Mouse (Mus musculus) heart, embryonic 12.5 days (tissue): ENCODE data around the gene Tacr2. TPM values are rescaled to one million over a fixed set of nuclear protein-coding genes. Genes with fewer than 3 reads are reported as not detected.

Experiments used
- ATAC-seq: fragments of 200-750 bp; cut with Nextera tagmentation; 2 replicates; pipeline ENCODE4 v1.8.0; 2017; ENCODE audit warnings: moderate TSS enrichment, moderate library complexity; ENCODE audit not compliant: insufficient number of reproducible peaks, low FRiP score
- H3K27ac ChIP-seq: fragments of 300-500 bp; sonication (generic); 2 replicates; pipeline ENCODE4 v1.5.1; 2016; ENCODE audit warnings: mild to moderate bottlenecking, moderate library complexity; ENCODE audit not compliant: poor library complexity, severe bottlenecking
- H3K27me3 ChIP-seq: fragments of 300-500 bp; sonication (generic); replicated peaks from 2 replicates; pipeline ENCODE4 v1.6.1; 2016; ENCODE audit warnings: mild to moderate bottlenecking, moderate library complexity
- H3K36me3 ChIP-seq: fragments of 300-500 bp; sonication (generic); 2 replicates; pipeline ENCODE4 v1.6.1; 2016; ENCODE audit warnings: mild to moderate bottlenecking, moderate library complexity
- H3K4me1 ChIP-seq: fragments of 300-500 bp; sonication (generic); replicated peaks from 2 replicates; pipeline ENCODE4 v1.6.1; 2016; ENCODE audit warnings: mild to moderate bottlenecking
- H3K4me2 ChIP-seq: fragments of 300-500 bp; sonication (generic); 2 replicates; pipeline ENCODE4 v1.6.1; 2016; ENCODE audit warnings: mild to moderate bottlenecking, moderate library complexity
- H3K4me3 ChIP-seq: fragments of 300-500 bp; sonication (generic); 2 replicates; pipeline ENCODE4 v1.5.1; 2016; ENCODE audit warnings: mild to moderate bottlenecking
- H3K9ac ChIP-seq: fragments of 300-500 bp; sonication (generic); 2 replicates; pipeline ENCODE4 v1.6.1; 2016; ENCODE audit warnings: mild to moderate bottlenecking, moderate library complexity
- H3K9me3 ChIP-seq: fragments of 300-500 bp; sonication (generic); replicated peaks from 2 replicates; pipeline ENCODE4 v1.6.1; 2016; ENCODE audit warnings: mild to moderate bottlenecking, moderate library complexity
- whole genome bisulfite sequencing: fragments of 180-500 bp; shearing (Covaris S2); methylation state at CpG from one replicate; pipeline ENCODE4 v1.1.7; 2016; 5-methylcytosine and 5-hydroxymethylcytosine counted together
- polyA plus RNA-seq: library from polyadenylated mRNA; unstranded; fragments of >200 nt; fragmentation: Nextera tagmentation; extraction: Ambion mirVana; gene quantifications from 2 replicates; pipeline ENCODE4 v1.2.1, GENCODE M21; 2016

Gene Tacr2
- polyA plus RNA-seq, 1 experiment from 2014 or later: not detected

DNA sequence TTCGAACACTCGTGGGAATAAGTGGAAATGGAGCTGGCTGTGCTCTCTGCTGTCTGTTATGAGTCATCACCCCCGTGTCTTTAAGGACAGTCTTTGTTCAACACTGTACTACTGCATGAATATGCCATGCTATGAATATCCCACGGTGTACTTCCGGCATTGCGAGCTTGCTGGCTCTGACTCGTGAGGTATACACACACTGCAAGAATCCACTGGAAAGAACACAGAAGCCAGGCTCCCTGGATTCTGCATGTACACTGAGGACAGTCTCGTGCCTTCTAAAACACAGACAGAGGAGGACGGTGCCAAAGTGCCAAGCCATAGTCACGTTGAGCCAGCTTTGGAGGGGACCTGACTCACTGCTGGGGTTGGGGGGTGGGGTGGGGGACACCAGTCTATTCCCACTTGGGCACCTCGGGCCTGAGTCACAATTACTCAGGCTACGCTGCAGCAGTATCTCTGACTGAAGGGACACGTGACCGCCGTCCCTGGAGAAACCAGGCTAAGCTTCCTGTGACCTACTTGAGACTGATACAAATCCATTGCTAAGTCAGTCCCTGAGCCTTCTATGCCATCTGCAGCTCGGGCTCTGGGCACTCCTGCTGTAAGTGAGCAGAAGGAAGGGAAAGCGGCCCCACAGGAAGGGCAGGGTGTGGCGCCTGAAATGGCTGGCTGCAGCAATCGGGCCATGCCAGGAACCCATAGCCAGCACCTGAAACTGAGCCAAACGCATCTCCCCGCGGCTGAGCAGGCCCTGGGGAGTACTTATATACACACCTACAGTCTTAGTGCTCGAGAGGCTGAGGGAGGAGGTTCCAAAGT is 48.0 kb downstream of the Tacr2 start:
- ATAC-seq: peak; percentile 30; the same call in 1 of the 2 replicates
- peaks cover 84% of the 10 kb centered on the region for H3K36me3 ChIP-seq
- peaks cover 39% of the 10 kb centered on the region for H3K4me1 ChIP-seq
- H3K4me2 ChIP-seq: no peak overlapping the region
- H3K9ac ChIP-seq: 0 out of 2 replicates have a peak overlapping the region, but pooled peaks have one; percentile 6
- H3K4me3 ChIP-seq: no peak overlapping the region
- no peaks in the 10 kb centered on the region for H3K9me3 ChIP-seq
- peak overlapping the region; percentile 41 for H3K27ac ChIP-seq
- 69% methylated on average over 23 of the region's 23 CpGs for WGBS
- H3K27me3 ChIP-seq: no peaks in the 10 kb centered on the region

DNA sequence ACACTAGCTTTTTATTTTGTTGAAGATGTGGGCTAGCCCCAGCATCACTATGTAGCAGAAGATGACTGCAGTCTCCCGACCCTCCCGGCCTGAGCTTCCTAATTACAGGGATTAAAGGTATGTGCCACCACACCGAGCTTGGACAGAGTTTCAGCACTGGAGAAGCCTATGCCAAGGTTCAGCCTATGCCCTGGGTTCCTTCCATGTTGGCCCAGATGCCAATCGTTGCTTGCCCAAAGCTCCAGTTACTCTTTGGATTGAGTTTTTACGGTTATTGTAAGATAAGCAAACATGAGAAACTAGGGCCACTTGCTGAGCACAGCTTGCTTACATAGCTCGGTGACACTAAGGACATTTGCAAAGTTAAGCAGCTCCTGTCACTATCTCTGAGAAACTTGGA is 52.9 kb downstream of the Tacr2 start:
- H3K36me3 ChIP-seq: peaks cover 71% of the 10 kb centered on the region
- H3K27me3 ChIP-seq: no peaks in the 10 kb centered on the region
- no peak overlapping the region for H3K9ac ChIP-seq
- H3K4me3 ChIP-seq: no peak overlapping the region
- H3K4me2 ChIP-seq: no peak overlapping the region
- peaks cover 36% of the 10 kb centered on the region for H3K4me1 ChIP-seq
- WGBS: 88% methylated on average over 6 of the region's 6 CpGs
- no peaks in the 10 kb centered on the region for H3K9me3 ChIP-seq
- no peak for ATAC-seq
- no peak overlapping the region for H3K27ac ChIP-seq

DNA sequence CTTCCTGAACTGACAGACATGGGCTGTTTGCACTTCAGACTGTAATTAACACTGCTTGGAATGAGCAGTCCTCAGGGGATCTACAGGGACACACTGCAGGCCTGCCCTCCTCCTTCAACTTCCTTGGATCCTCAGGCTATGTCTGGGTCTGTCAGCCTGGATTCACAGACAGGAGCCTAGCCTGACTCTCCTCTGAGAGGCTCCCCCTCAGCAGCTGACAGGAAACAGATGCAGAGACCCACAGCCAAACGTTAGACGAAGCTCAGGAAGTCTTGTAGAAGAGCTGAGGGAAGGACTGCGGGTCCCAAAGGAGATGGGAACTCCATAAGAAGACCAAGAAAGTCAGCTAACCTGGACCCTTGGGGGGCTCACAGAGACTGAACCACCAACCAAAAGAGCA is 54.2 kb downstream of the Tacr2 start:
- WGBS: 23% methylated on average over 3 of the region's 3 CpGs
- Histone ChIP-seq H3K36me3 (peaks cover 65% of the 10 kb centered on the region), H3K4me1 (peaks cover 31% of the 10 kb centered on the region), H3K27me3 (no peaks in the 10 kb centered on the region), H3K9me3 (no peaks in the 10 kb centered on the region), H3K4me3 (no peak overlapping the region), H3K27ac (0 out of 2 replicates have a peak overlapping the region, but pooled peaks have one; percentile 18), H3K9ac (no peak overlapping the region), H3K4me2 (no peak overlapping the region)
- ATAC-seq: 0 out of 2 replicates have a peak, but pooled peaks have one; percentile 39

DNA sequence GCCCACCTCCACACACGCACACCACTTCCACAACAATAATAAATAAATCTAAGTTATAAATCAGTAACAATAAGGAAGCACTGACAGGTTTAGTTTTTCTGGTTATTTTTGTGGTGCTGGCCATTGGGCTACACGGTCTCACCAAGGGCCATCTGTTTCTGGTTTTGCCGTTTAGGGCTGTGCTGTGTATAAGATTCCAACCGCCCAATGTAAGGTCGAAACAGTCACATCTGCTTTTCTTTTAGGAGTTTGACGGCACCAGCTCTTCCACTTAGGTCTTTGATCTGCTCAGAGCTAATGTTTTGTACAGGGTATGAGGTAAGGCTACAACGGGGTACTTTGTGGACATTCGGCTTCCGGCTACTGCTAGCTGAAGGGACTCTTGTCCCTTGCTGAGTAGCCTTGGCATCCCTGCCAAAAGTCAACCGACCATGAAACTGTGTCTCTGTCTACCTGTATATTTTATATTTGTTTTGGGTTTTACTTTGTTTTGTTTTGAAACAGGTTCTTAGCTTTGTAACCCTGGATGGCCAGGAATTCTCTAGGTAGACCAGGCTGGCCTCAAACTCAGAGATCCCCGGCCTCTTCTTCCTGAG is 56.8 kb downstream of the Tacr2 start:
- Histone ChIP-seq H3K36me3 (peaks cover 60% of the 10 kb centered on the region), H3K4me2 (no peak overlapping the region), H3K9ac (no peak overlapping the region), H3K9me3 (no peaks in the 10 kb centered on the region), H3K27me3 (no peaks in the 10 kb centered on the region), H3K4me1 (peaks cover 38% of the 10 kb centered on the region), H3K4me3 (no peak overlapping the region), H3K27ac (no peak overlapping the region)
- 87% methylated on average over 11 of the region's 11 CpGs for WGBS
- ATAC-seq: no peak

DNA sequence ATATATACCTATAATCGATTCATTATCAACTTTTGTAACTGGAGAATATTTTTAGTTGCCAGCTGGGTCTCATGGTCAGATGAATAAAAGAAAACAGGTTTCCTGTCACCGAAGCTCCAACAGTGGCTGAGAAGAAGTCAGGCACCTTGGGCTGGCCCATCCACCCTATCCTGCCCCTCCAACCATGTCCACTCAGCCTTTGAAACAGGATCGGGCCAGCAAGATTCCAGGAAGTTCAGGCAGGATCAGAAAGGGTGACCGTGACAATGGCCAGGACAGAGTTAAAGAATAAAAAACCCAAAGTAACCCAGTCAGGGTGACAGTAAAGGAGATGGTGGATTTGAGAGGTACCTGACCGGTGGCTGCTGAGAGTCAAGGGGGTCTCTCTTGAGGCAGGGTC is 57.4 kb downstream of the Tacr2 start:
- Histone ChIP-seq H3K27ac (no peak overlapping the region), H3K4me2 (no peak overlapping the region), H3K9ac (no peak overlapping the region), H3K4me3 (no peak overlapping the region), H3K9me3 (no peaks in the 10 kb centered on the region), H3K27me3 (no peaks in the 10 kb centered on the region), H3K36me3 (peaks cover 57% of the 10 kb centered on the region), H3K4me1 (peaks cover 44% of the 10 kb centered on the region)
- ATAC-seq: no peak
- 87% methylated on average over 5 of the region's 5 CpGs for WGBS

DNA sequence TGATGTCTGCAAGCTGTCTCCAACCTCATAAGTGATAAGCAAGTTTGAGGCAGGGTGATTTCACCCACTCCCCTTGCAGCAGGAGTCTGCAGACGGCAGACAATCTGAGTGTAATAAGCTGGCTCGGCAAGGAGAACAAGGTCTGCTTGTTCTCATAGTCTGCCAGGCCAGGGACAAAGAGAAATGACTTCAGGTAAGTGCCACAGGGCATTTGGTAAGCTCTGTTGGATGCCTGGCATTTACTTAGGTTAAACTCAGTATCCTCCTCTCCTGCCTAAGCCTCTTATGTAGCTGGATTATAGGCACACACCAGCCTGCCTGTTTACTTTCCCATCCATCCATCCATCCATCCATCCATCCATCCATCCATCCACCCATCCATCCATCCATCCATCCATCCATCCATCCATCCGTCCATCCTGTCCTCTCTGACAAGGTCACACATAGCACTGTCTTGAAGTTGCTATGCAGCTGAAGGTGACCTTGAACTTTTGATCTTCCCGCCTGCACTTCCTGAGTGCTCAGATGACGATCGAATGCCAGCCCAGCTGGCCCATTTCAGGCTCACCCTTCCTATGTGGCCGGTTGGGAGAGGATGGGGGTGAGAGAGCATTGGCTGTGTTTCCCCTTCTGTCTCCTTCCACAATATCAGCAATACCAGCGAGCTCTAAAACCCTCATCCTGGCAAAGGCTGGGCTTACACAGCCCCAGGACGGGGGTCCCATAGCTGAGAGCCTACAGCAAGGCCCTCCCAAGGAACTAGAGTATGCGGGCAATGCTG is 58.2 kb downstream of the Tacr2 start:
- Histone ChIP-seq H3K4me3 (no peak overlapping the region), H3K36me3 (peaks cover 61% of the 10 kb centered on the region), H3K27me3 (no peaks in the 10 kb centered on the region), H3K27ac (no peak overlapping the region), H3K4me2 (no peak overlapping the region), H3K9me3 (no peaks in the 10 kb centered on the region), H3K9ac (no peak overlapping the region), H3K4me1 (peaks cover 50% of the 10 kb centered on the region)
- no peak for ATAC-seq
- 75% methylated on average over 10 of the region's 10 CpGs for WGBS

DNA sequence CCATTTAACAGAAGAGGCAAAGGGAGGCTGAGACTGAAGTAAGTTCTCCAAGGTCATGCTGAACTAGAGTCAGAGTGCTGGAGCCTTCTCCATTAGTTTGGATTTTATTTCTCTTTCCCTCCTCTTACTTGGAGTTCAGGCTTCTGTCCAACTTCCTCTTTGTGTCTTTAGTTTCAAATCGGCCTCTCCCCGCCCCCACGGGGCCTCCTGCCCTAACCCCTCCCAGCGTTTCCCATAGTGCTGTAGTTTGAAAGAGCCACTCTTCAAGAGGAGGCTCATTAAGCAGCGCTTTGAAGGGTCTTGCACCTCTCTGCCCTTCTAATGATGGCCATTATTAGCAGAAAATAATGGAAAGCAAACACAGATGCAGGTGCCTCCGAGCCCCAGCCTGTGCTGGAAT is 59.2 kb downstream of the Tacr2 start:
- Histone ChIP-seq H3K36me3 (peaks cover 70% of the 10 kb centered on the region), H3K9me3 (no peaks in the 10 kb centered on the region), H3K4me2 (no peak overlapping the region), H3K27ac (peak overlapping the region; percentile 37; the same call in 1 of the 2 replicates), H3K4me3 (no peak overlapping the region), H3K9ac (no peak overlapping the region; the same call in 1 of the 2 replicates), H3K27me3 (no peaks in the 10 kb centered on the region), H3K4me1 (peaks cover 56% of the 10 kb centered on the region)
- 61% methylated on average over 6 of the region's 6 CpGs for WGBS
- ATAC-seq: no peak

DNA sequence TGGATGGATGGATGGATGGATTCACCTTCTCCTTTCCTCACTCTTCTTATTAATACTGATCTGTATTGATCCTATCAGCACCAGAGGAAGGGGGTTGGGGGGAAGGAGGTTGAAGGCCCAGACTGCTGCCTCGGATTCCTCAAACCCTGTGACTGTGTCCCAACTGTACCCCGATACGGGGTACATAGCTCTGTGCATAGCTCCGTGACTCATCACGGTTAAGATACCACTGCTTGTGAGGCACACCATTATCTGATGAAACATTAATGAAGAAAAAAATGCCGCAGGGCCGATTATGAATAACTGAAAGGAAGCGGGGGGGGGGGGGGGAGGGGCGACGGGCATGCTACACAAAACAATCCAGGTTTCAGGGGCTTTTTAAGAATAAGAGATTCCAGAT is 60.9 kb downstream of the Tacr2 start:
- H3K36me3 ChIP-seq: peaks cover 56% of the 10 kb centered on the region
- H3K27me3 ChIP-seq: no peaks in the 10 kb centered on the region
- no peak overlapping the region for H3K9ac ChIP-seq
- peaks cover 59% of the 10 kb centered on the region for H3K4me1 ChIP-seq
- H3K27ac ChIP-seq: peak overlapping the region; percentile 53; the same call in 1 of the 2 replicates
- no peak for ATAC-seq
- 77% methylated on average over 10 of the region's 10 CpGs for WGBS
- H3K9me3 ChIP-seq: no peaks in the 10 kb centered on the region
- no peak overlapping the region for H3K4me3 ChIP-seq
- no peak overlapping the region for H3K4me2 ChIP-seq

DNA sequence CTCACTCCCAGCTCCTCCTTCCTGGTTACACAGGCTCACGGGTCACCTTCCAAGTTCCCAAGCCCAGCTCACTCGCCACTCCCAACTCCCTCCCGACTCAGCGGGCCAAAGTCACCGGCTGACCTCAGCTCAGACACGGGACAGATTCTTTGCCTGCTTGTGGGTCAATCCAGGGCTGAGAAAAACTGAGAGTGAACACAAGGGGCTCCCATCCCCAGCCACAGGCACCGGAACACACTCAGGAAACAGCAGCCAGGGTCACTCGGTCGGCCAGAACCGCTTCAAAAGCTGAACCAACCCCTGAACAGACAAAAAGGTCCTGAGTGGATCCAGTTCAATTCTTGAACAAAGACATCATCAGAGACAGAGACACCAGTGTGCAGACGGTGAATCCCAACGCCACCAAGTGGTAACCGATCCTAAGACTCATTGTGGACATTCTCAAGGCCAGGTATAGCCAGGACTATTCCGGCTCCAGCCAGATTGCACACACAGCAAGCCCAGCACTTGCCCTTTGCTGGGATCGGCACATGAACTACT is 61.7 kb downstream of the Tacr2 start:
- ATAC-seq: 0 out of 2 replicates have a peak, but pooled peaks have one; percentile 13
- H3K4me3 ChIP-seq: no peak overlapping the region
- no peaks in the 10 kb centered on the region for H3K9me3 ChIP-seq
- 46% methylated on average over 15 of the region's 15 CpGs for WGBS
- H3K4me1 ChIP-seq: peaks cover 67% of the 10 kb centered on the region
- H3K27ac ChIP-seq: peak overlapping the region; percentile 53
- no peaks in the 10 kb centered on the region for H3K27me3 ChIP-seq
- no peak overlapping the region for H3K4me2 ChIP-seq
- peaks cover 48% of the 10 kb centered on the region for H3K36me3 ChIP-seq
- H3K9ac ChIP-seq: no peak overlapping the region
